Mouse (Mus musculus) stomach, postnatal 0 days (tissue): ENCODE data around the gene Kctd13. TPM values are rescaled to one million over a fixed set of nuclear protein-coding genes. Genes with fewer than 3 reads are reported as not detected.

Experiments used
- ATAC-seq: fragments of 200-750 bp; cut with Nextera tagmentation; 2 replicates; pipeline ENCODE4 v1.8.0; 2017; ENCODE audit not compliant: low FRiP score, low TSS enrichment
- DNase-seq: peaks from one replicate; pipeline ENCODE4 v3.0.0-alpha.2; 2016; ENCODE audit warnings: low spot score
- H3K27ac ChIP-seq: fragments of 300-500 bp; sonication (generic); replicated peaks from 2 replicates; pipeline ENCODE4 v1.5.1; 2014; ENCODE audit warnings: mild to moderate bottlenecking, control low read depth
- H3K27me3 ChIP-seq: fragments of 300-500 bp; sonication (generic); 2 replicates; pipeline ENCODE4 v1.6.1; 2014; ENCODE audit warnings: low read length; ENCODE audit not compliant: control insufficient read depth, insufficient read depth
- H3K36me3 ChIP-seq: fragments of 300-500 bp; sonication (generic); 2 replicates; pipeline ENCODE4 v1.6.1; 2014; ENCODE audit warnings: low read length, mixed read lengths; ENCODE audit not compliant: control insufficient read depth, insufficient read depth
- H3K4me1 ChIP-seq: fragments of 300-500 bp; sonication (generic); replicated peaks from 2 replicates; pipeline ENCODE4 v1.6.1; 2014; ENCODE audit warnings: antibody characterized with exemption; ENCODE audit not compliant: control insufficient read depth, insufficient read depth
- H3K4me2 ChIP-seq: fragments of 300-500 bp; sonication (generic); replicated peaks from 2 replicates; pipeline ENCODE4 v1.6.1; 2014; ENCODE audit warnings: low read depth, mild to moderate bottlenecking, control low read depth, moderate library complexity
- H3K4me3 ChIP-seq: fragments of 300-500 bp; sonication (generic); 2 replicates; pipeline ENCODE4 v1.5.1; 2014; ENCODE audit warnings: low read depth, low read length, control low read depth
- H3K9ac ChIP-seq: fragments of 300-500 bp; sonication (generic); 2 replicates; pipeline ENCODE4 v1.6.1; 2014; ENCODE audit warnings: mild to moderate bottlenecking, low read length, control low read depth, mixed read lengths
- H3K9me3 ChIP-seq: fragments of 300-500 bp; sonication (generic); 2 replicates; pipeline ENCODE4 v1.6.1; 2016; ENCODE audit warnings: low read length; ENCODE audit not compliant: control insufficient read depth
- CTCF ChIP-seq: IDR thresholded peaks from 2 replicates; pipeline ENCODE4 v1.5.1; 2016; ENCODE audit warnings: antibody characterized with exemption, low read depth, mild to moderate bottlenecking, moderate library complexity
- EP300 ChIP-seq: optimal IDR thresholded peaks from 2 replicates; pipeline ENCODE3; 2016; ENCODE audit warnings: antibody characterized with exemption
- WGBS: fragments of 180-500 bp; shearing (Covaris S2); extraction: QIAGEN DNeasy Blood & Tissue Kit; methylation state at CpG from one replicate; pipeline ENCODE4 v1.1.7; 2014; 5-methylcytosine and 5-hydroxymethylcytosine counted together
- polyA plus RNA-seq: library from polyadenylated mRNA; unstranded; fragments of >200 nt; fragmentation: Nextera tagmentation; extraction: Ambion mirVana; gene quantifications from 2 replicates; pipeline ENCODE4 v1.2.1, GENCODE M21; 2015

Gene Kctd13
- polyA plus RNA-seq, 1 experiment from 2014 or later, result 10.2 TPM

DNA sequence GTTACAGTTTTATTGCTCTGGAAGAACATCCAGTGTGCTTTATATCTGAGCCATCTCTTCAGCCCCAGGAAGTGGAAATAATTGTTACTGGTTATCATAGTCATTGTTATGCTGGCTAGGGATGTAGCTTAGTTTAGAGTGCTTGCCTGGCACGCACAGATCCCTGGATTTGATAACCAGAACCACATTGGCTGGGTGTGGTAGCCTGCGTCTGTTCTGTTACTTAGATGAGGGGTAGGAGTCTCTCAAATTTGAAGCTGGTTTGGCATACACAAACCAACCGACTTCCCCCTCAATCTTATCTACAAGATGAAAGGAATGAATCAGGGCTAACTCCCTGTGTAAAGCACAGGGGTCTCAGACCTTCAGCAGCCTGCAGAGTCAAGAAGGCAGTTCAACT is 2.4 kb upstream of the Kctd13 start:
- 23% methylated on average over 3 of the region's 3 CpGs for WGBS
- no peak for TF ChIP-seq EP300
- DNase-seq, result no peak
- Histone ChIP-seq H3K36me3 (no peaks in the 10 kb centered on the region), H3K27ac (no peak overlapping the region), H3K4me2 (no peak overlapping the region), H3K4me1 (peaks cover 6% of the 10 kb centered on the region; the same call in 1 of the 2 replicates), H3K9ac (no peak overlapping the region), H3K27me3 (no peaks in the 10 kb centered on the region), H3K9me3 (no peaks in the 10 kb centered on the region), H3K4me3 (no peak overlapping the region)
- ATAC-seq, result no peak

- TF ChIP-seq CTCF, result no peak
- TF ChIP-seq EP300, result no peak
- under 1% methylated on average over 27 of the region's 27 CpGs for WGBS
- Histone ChIP-seq H3K4me2 (peak overlapping the region; percentile 99), H3K9me3 (no peaks in the 10 kb centered on the region), H3K4me3 (peak overlapping the region; percentile 80), H3K27me3 (no peaks in the 10 kb centered on the region), H3K9ac (peak overlapping the region; percentile 80), H3K27ac (peak overlapping the region; percentile 82), H3K4me1 (0 out of 2 replicates have a peak, but pooled peaks cover 2% of the 10 kb centered on the region), H3K36me3 (no peaks in the 10 kb centered on the region)
- ATAC-seq, result peak; percentile 65
- no peak for DNase-seq
Observed at GRCm38 (mm10) chr7:126929046-126929445, 367 bp downstream of the Kctd13 start.

- H3K4me3 ChIP-seq, result no peak overlapping the region
- no peak overlapping the region for H3K9ac ChIP-seq
- DNase-seq, result no peak
- H3K4me2 ChIP-seq, result no peak overlapping the region
- no peaks in the 10 kb centered on the region for H3K27me3 ChIP-seq
- no peaks in the 10 kb centered on the region for H3K9me3 ChIP-seq
- no peak overlapping the region for H3K27ac ChIP-seq
- H3K36me3 ChIP-seq, result no peaks in the 10 kb centered on the region
- ATAC-seq, result no peak
- TF ChIP-seq CTCF (no peak), EP300 (no peak)
- H3K4me1 ChIP-seq, result 0 out of 2 replicates have a peak, but pooled peaks cover 2% of the 10 kb centered on the region
- WGBS, result 82% methylated on average over 2 of the region's 2 CpGs
Observed at GRCm38 (mm10) chr7:126932652-126933051, 4.0 kb downstream of the Kctd13 start.

GRCm38 (mm10) chr7:126941171-126941570 is 12.5 kb downstream of the Kctd13 start:
- ATAC-seq, result peak; percentile 36; the same call in 1 of the 2 replicates
- WGBS, result 52% methylated on average over 6 of the region's 6 CpGs
- no peaks in the 10 kb centered on the region for H3K4me1 ChIP-seq

GRCm38 (mm10) chr7:126941801-126942200 is 13.1 kb downstream of the Kctd13 start:
- 83% methylated on average over 5 of the region's 5 CpGs for WGBS
- ATAC-seq, result no peak
- no peaks in the 10 kb centered on the region for H3K36me3 ChIP-seq

More at GRCm38 (mm10) chr7:126941171-126941570, 12.5 kb downstream of the Kctd13 start:
- H3K27ac ChIP-seq, result no peak overlapping the region
- H3K9ac ChIP-seq, result no peak overlapping the region
- H3K4me3 ChIP-seq, result no peak overlapping the region
- H3K27me3 ChIP-seq, result no peaks in the 10 kb centered on the region
- no peaks in the 10 kb centered on the region for H3K9me3 ChIP-seq
- no peak for TF ChIP-seq CTCF
- DNase-seq, result no peak
- H3K4me2 ChIP-seq, result no peak overlapping the region
- H3K36me3 ChIP-seq, result no peaks in the 10 kb centered on the region

DNA sequence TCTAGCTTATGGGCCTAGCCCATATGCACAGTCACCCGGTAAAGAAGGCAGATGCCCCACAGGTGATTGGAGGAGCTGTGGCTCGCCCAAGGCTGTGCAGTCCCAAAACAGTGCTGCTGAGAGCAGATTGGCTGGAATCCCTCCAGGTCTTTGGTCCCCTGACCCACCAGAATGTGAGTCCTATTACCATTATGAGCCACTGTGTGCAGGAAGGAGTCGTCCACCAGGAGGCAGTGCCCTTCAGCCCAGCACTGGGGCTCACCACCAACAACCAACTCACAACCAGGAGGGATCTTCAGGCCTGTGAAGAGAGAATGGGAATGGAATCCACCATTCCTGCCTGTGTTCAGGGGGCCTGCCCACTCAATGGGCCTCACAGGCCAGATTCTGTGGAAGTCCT is 17.9 kb downstream of the Kctd13 start:
- 44% methylated on average over 3 of the region's 3 CpGs for WGBS
- 0 out of 2 replicates have a peak, but pooled peaks have one; percentile 36 for ATAC-seq

More at GRCm38 (mm10) chr7:126941801-126942200, 13.1 kb downstream of the Kctd13 start:
- Histone ChIP-seq H3K9me3 (no peaks in the 10 kb centered on the region), H3K27me3 (no peaks in the 10 kb centered on the region), H3K9ac (no peak overlapping the region), H3K4me3 (no peak overlapping the region), H3K27ac (no peak overlapping the region), H3K4me1 (no peaks in the 10 kb centered on the region), H3K4me2 (no peak overlapping the region)
- DNase-seq, result no peak
- TF ChIP-seq EP300, result no peak
- no peak for TF ChIP-seq CTCF

More for the DNA sequence above, 17.9 kb downstream of the Kctd13 start:
- Histone ChIP-seq H3K36me3 (no peaks in the 10 kb centered on the region), H3K4me2 (no peak overlapping the region), H3K9ac (no peak overlapping the region), H3K4me1 (no peaks in the 10 kb centered on the region), H3K4me3 (no peak overlapping the region), H3K27ac (no peak overlapping the region), H3K9me3 (no peaks in the 10 kb centered on the region), H3K27me3 (no peaks in the 10 kb centered on the region)
- peak; percentile 82 for TF ChIP-seq CTCF
- TF ChIP-seq EP300, result no peak
- DNase-seq, result peak; percentile 53
